Mouse (Mus musculus): ENCODE data around the gene Lrig1. TPM values are rescaled to one million over a fixed set of nuclear protein-coding genes. Genes with fewer than 3 reads are reported as not detected.

Gene Lrig1
- polyA plus RNA-seq, 1 experiment from 2014 or later, result 13.5 TPM

DNA sequence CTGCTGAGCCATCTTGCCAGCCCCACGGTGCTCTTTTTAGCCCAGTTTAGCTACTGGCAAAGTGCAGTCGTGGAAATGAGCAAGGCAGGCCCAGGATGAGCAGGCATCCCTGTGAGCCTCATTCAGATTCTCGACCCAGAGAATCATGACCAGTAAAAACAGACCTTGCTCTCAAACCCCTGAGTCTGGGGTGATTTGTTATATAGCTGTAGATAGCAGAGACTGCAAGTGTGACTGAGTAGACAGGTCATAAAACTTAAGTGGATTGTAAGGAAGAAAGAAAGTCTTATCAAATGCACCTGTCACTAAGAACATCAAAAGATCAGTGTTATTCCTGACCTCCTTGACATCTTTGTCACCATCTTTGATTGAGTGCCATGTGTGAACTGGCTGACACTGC, 9.9 kb upstream of the Lrig1 start:
- ATAC-seq (ENCODE audit: insufficient read depth) (no peak), DNase-seq (no peak)
- no peak overlapping the region for H3K4me2 ChIP-seq
- H3K4me3 ChIP-seq (ENCODE audit: low read depth, low read length), result no peak overlapping the region
- no peak overlapping the region for H3K27ac ChIP-seq (ENCODE audit: low read depth)
- 24% methylated on average over 3 of the region's 3 CpGs for WGBS
- H3K4me1 ChIP-seq (ENCODE audit: insufficient read depth), result 0 out of 2 replicates have a peak, but pooled peaks cover 5% of the 10 kb centered on the region
- no peaks in the 10 kb centered on the region for H3K36me3 ChIP-seq (ENCODE audit: insufficient read depth)
- no peak for TF ChIP-seq CTCF (IDR thresholded peaks at IDR 0.05; ENCODE audit: low read depth)
- H3K27me3 ChIP-seq (ENCODE audit: insufficient read depth, low read length), result no peaks in the 10 kb centered on the region
- no peaks in the 10 kb centered on the region for H3K9me3 ChIP-seq (ENCODE audit: low read depth, low read length)
- H3K9ac ChIP-seq, result no peak overlapping the region

DNA sequence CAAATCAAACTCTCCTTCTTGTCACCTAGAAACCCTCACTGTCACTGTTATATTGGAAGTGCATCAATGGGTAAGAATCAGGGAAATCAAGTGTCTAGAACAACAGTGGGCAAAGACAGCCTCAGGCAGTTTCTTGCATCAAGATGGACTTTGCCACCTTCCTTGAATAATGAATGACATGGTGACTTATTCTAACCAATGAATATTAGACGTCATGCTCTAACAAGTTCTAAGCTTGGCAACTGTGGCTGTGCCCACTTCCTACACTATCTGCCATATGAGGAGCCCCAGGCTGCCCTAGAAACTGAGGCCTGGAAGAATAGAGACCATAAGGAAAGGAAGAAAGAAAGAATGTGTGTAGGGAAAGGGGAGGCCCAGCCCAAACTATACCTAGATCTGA, 9.2 kb upstream of the Lrig1 start:
- Histone ChIP-seq H3K4me1 (ENCODE audit: insufficient read depth) (0 out of 2 replicates have a peak, but pooled peaks cover 5% of the 10 kb centered on the region), H3K36me3 (ENCODE audit: insufficient read depth) (no peaks in the 10 kb centered on the region), H3K27me3 (ENCODE audit: insufficient read depth, low read length) (no peaks in the 10 kb centered on the region), H3K27ac (ENCODE audit: low read depth) (no peak overlapping the region), H3K9ac (no peak overlapping the region), H3K4me3 (ENCODE audit: low read depth, low read length) (no peak overlapping the region), H3K4me2 (no peak overlapping the region), H3K9me3 (ENCODE audit: low read depth, low read length) (no peaks in the 10 kb centered on the region)
- ATAC-seq (ENCODE audit: insufficient read depth) (no peak), DNase-seq (no peak)
- 86% methylated on average over 1 of the region's 1 CpGs for WGBS
- TF ChIP-seq CTCF (IDR thresholded peaks at IDR 0.05; ENCODE audit: low read depth), result no peak

DNA sequence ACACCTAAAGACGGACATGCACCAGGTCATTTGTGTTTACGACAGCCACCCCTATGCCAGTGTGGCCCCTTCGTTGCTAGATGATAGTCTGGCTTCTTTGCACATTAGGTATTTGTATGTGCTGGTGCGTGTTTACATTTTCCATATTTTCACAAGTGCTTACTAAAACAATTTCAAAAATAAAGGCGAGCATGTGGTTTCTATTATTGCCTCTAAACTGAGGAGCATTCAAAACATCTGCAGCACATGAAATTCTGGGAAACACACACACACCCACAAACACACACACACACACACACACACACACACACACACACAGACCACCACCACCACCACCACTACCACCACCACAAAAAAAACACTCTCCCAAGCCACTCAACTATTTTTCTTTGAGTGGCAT, 7.3 kb upstream of the Lrig1 start:
- H3K9ac ChIP-seq, result no peak overlapping the region
- H3K27me3 ChIP-seq (ENCODE audit: insufficient read depth, low read length), result peaks cover 3% of the 10 kb centered on the region; the same call in 1 of the 2 replicates
- ATAC-seq (ENCODE audit: insufficient read depth), result no peak
- no peak overlapping the region for H3K4me2 ChIP-seq
- no peak for DNase-seq
- no peaks in the 10 kb centered on the region for H3K36me3 ChIP-seq (ENCODE audit: insufficient read depth)
- no peak for TF ChIP-seq CTCF (IDR thresholded peaks at IDR 0.05; ENCODE audit: low read depth)
- H3K4me3 ChIP-seq (ENCODE audit: low read depth, low read length), result no peak overlapping the region
- H3K27ac ChIP-seq (ENCODE audit: low read depth), result no peak overlapping the region
- no peaks in the 10 kb centered on the region for H3K9me3 ChIP-seq (ENCODE audit: low read depth, low read length)
- 67% methylated on average over 5 of the region's 5 CpGs for WGBS
- 0 out of 2 replicates have a peak, but pooled peaks cover 5% of the 10 kb centered on the region for H3K4me1 ChIP-seq (ENCODE audit: insufficient read depth)

DNA sequence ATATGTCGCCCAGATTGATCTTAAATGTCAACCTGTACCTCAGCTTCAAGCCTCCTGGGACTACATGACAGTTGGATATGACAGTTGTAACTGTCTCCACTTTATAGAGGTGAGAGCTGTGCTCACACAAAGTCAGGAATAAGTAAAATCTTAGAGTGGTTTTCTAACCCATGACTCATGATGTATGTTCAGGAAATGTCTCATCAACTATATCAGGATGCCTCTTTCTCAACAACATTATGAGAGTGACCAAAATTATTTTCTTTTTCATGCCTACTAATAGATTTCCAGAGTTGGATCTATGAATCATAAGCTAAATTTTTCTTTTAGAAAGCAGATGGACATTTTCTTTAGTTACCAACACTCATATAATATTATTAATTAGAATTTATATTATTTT, 6.0 kb upstream of the Lrig1 start:
- Histone ChIP-seq H3K4me1 (ENCODE audit: insufficient read depth) (peaks cover 10% of the 10 kb centered on the region; the same call in 1 of the 2 replicates), H3K9ac (no peak overlapping the region), H3K9me3 (ENCODE audit: low read depth, low read length) (no peaks in the 10 kb centered on the region), H3K27ac (ENCODE audit: low read depth) (no peak overlapping the region), H3K4me3 (ENCODE audit: low read depth, low read length) (no peak overlapping the region), H3K27me3 (ENCODE audit: insufficient read depth, low read length) (peaks cover 5% of the 10 kb centered on the region; the same call in 1 of the 2 replicates), H3K4me2 (no peak overlapping the region), H3K36me3 (ENCODE audit: insufficient read depth) (no peaks in the 10 kb centered on the region)
- no peak for TF ChIP-seq CTCF (IDR thresholded peaks at IDR 0.05; ENCODE audit: low read depth)
- DNase-seq (no peak), ATAC-seq (ENCODE audit: insufficient read depth) (no peak)
- WGBS, result 59% methylated on average over 1 of the region's 1 CpGs

DNA sequence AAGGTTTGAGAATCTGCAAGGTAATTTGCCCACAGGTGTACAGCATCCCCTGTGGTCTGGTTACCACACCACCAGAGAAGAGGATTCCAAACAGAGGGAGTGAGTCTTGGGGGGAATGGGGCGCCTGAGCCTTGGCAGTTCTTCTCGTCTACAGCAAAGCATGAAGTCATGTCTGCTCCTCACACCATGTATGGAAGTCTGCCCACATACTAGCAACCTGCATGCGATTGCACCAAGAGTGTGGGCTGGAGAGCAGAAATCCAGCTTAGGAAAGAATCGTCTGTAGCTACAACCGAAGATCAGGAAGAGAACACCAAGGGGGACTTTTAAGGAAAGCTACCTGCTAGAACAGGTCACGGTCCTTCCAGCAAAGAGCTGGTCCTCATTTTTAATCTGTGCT, 3.0 kb upstream of the Lrig1 start:
- ATAC-seq (ENCODE audit: insufficient read depth) (no peak), DNase-seq (no peak)
- H3K4me1 ChIP-seq (ENCODE audit: insufficient read depth), result peaks cover 10% of the 10 kb centered on the region; the same call in 1 of the 2 replicates
- no peaks in the 10 kb centered on the region for H3K9me3 ChIP-seq (ENCODE audit: low read depth, low read length)
- no peak overlapping the region for H3K4me2 ChIP-seq
- no peak for TF ChIP-seq CTCF (IDR thresholded peaks at IDR 0.05; ENCODE audit: low read depth)
- WGBS, result 78% methylated on average over 6 of the region's 6 CpGs
- no peak overlapping the region for H3K4me3 ChIP-seq (ENCODE audit: low read depth, low read length)
- no peak overlapping the region for H3K27ac ChIP-seq (ENCODE audit: low read depth)
- no peak overlapping the region for H3K9ac ChIP-seq
- peaks cover 5% of the 10 kb centered on the region; the same call in 1 of the 2 replicates for H3K27me3 ChIP-seq (ENCODE audit: insufficient read depth, low read length)
- H3K36me3 ChIP-seq (ENCODE audit: insufficient read depth), result no peaks in the 10 kb centered on the region

DNA sequence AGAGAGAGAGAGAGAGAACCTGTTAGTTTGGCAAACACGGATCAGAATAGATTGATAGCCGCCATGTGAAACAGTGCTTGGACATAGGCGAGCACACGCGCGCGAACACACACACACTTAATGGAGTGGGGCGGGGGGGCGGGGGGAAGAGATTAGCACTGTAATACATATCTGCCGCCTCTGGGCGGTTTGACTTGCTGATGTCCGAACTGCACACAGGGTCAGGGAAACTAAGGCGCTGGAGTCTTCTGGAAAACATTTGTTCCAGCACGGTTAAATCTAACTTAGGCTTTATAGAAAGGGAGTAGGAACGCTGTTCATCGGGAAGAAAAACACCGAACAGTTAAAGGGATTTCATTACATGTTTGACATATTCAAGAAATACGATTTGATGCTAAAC, 1.1 kb upstream of the Lrig1 start:
- peaks cover 10% of the 10 kb centered on the region; the same call in 1 of the 2 replicates for H3K4me1 ChIP-seq (ENCODE audit: insufficient read depth)
- no peaks in the 10 kb centered on the region for H3K9me3 ChIP-seq (ENCODE audit: low read depth, low read length)
- peak overlapping the region; percentile 93 for H3K4me2 ChIP-seq
- H3K27me3 ChIP-seq (ENCODE audit: insufficient read depth, low read length), result peaks cover 5% of the 10 kb centered on the region; the same call in 1 of the 2 replicates
- TF ChIP-seq CTCF (IDR thresholded peaks at IDR 0.05; ENCODE audit: low read depth), result peak; percentile 39; the same call in 1 of the 2 replicates
- DNase-seq (peak; percentile 62), ATAC-seq (ENCODE audit: insufficient read depth) (no peak)
- peak overlapping the region; percentile 78 for H3K4me3 ChIP-seq (ENCODE audit: low read depth, low read length)
- WGBS, result 2% methylated on average over 18 of the region's 18 CpGs
- H3K27ac ChIP-seq (ENCODE audit: low read depth), result peak overlapping the region; percentile 33; the same call in 1 of the 2 replicates
- no peak overlapping the region for H3K9ac ChIP-seq
- H3K36me3 ChIP-seq (ENCODE audit: insufficient read depth), result no peaks in the 10 kb centered on the region

DNA sequence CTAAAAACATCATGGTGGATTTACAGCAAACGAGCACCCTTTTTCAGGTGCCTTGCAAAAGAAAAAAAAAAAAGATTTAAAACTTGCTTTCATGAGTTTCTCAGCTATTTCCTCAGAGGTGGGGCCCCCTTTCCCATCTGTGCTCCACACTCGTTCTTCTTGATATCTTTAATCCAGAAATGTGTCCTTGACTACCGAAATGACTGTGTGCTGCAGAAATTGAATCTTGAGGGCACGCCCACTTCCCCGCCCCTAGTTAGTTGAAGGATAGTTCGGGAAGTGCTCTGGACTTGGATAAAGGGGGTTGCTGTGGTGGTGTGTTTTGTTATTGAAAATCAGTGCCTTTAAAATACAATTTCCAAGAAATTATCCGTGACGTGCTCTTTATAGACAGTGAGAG, 654 bp upstream of the Lrig1 start:
- Histone ChIP-seq H3K4me2 (peak overlapping the region; percentile 93), H3K4me1 (ENCODE audit: insufficient read depth) (peaks cover 10% of the 10 kb centered on the region; the same call in 1 of the 2 replicates), H3K27me3 (ENCODE audit: insufficient read depth, low read length) (peaks cover 5% of the 10 kb centered on the region; the same call in 1 of the 2 replicates), H3K9me3 (ENCODE audit: low read depth, low read length) (no peaks in the 10 kb centered on the region), H3K9ac (no peak overlapping the region), H3K36me3 (ENCODE audit: insufficient read depth) (no peaks in the 10 kb centered on the region), H3K4me3 (ENCODE audit: low read depth, low read length) (peak overlapping the region; percentile 78), H3K27ac (ENCODE audit: low read depth) (peak overlapping the region; percentile 33)
- 0% methylated on average over 8 of the region's 8 CpGs for WGBS
- no peak for TF ChIP-seq CTCF (IDR thresholded peaks at IDR 0.05; ENCODE audit: low read depth)
- ATAC-seq (ENCODE audit: insufficient read depth) (peak; percentile 32; the same call in 1 of the 2 replicates), DNase-seq (peak; percentile 84)

Measured in lung, embryonic 14.5 days (tissue).